19 mouse cellular contexts compared by ENCODE assay signal in genomic region chr13:55449205-55449604, GRCm38 (mm10). TPM values are rescaled to one million over a fixed set of nuclear protein-coding genes. Genes with fewer than 3 reads are reported as not detected.
DNase-seq lines count a peak whose midpoint lies in the region; ATAC-seq and TF ChIP-seq lines count a peak whose summit lies in the region.
"Had no signal": no experiment of that assay in that cellular context is flagged by ENCODE, and none has a peak within 500 bp of the region (broad histone marks: within the 10 kb centered on the region; RNA-seq: fewer than 3 reads in every experiment).

No protein-coding gene starts in this region.

- H3K27me3 ChIP-seq in G1E (ENCODE audit: insufficient read depth, low read length): no peaks in the 10 kb centered on the region
- no peaks in the 10 kb centered on the region for H3K27me3 ChIP-seq in splenic B cell, adult 2 months (ENCODE audit: control insufficient read depth, insufficient read depth, low read length, poor library complexity, severe bottlenecking)
- H3K27me3 ChIP-seq: limb, embryonic 12.5 days; lung, embryonic 15.5 days had no signal

- peak; percentile 30 for DNase-seq in gastrocnemius, adult 2 months
- no peak for DNase-seq in gastrocnemius, postnatal 25 days
- peak; percentile 43 for DNase-seq in CD4-positive helper T cell, adult 2 months (ENCODE audit: low read depth, low spot score)
- DNase-seq in G1E (ENCODE audit: low spot score): no peak
- peak; percentile 45 for DNase-seq in splenic B cell, adult 2 months (ENCODE audit: low read depth, low spot score)
- DNase-seq in kidney, adult 9 months: no peak
- no peak for DNase-seq in heart, postnatal 25 days (ENCODE audit: low spot score)
- DNase-seq in retina, embryonic 14.5 days (ENCODE audit: low spot score): no peak
- DNase-seq: cerebellum, adult 2 months; heart, postnatal 10 days; layer of hippocampus, postnatal 36 days had no signal

- TF ChIP-seq CTCF in gastrocnemius, adult 2 months (IDR thresholded peaks at IDR 0.05): no peak
- TF ChIP-seq CTCF in G1E (IDR thresholded peaks at IDR 0.05; ENCODE audit: low read depth, low read length): no peak

- H3K9me3 ChIP-seq in G1E (replicated peaks): no peaks in the 10 kb centered on the region
- H3K9me3 ChIP-seq: limb, embryonic 12.5 days; lung, embryonic 15.5 days had no signal

- intact Hi-C loops in gastrocnemius, adult 2 months (cut with DNase I): no loop called here
- intact Hi-C loops in heart, postnatal 25 days (cut with DNase I): no loop called here

- H3K4me1 ChIP-seq in G1E (ENCODE audit: insufficient read depth, low read depth, low read length): peaks cover 56% of the 10 kb centered on the region

- peaks cover 78% of the 10 kb centered on the region for H3K36me3 ChIP-seq in G1E (replicated peaks)
- peaks cover 32% of the 10 kb centered on the region for H3K36me3 ChIP-seq in splenic B cell, adult 2 months (ENCODE audit: control insufficient read depth, insufficient read depth, low read length, poor library complexity, severe bottlenecking)

- peak overlapping the region; percentile 89 for H3K27ac ChIP-seq in gastrocnemius, adult 2 months
- H3K27ac ChIP-seq: limb, embryonic 12.5 days; lung, embryonic 15.5 days had no signal

- ATAC-seq in G1E (ENCODE audit: extremely low read depth, insufficient number of reproducible peaks, low FRiP score, poor library complexity, severe bottlenecking): no peak
- ATAC-seq: forebrain, embryonic 14.5 days; hindbrain, embryonic 16.5 days had no signal

- H3K4me3 ChIP-seq in gastrocnemius, adult 2 months: no peak overlapping the region
- 0 out of 2 replicates have a peak overlapping the region, but pooled peaks have one; percentile 18 for H3K4me3 ChIP-seq in G1E (ENCODE audit: low read depth, low read length)
- H3K4me3 ChIP-seq: limb, embryonic 12.5 days; lung, embryonic 15.5 days had no signal

RNA-seq across cellular contexts. Expression of gene Grk6, which starts 4.3 kb away (rescaled TPM):
- 1 to 10 TPM; 9.6 to 10.0 TPM for total RNA-seq in gastrocnemius, adult 2 months (2021)
- total RNA-seq in gastrocnemius, postnatal 25 days (2021): 10 to 100 TPM in 1 of 2 experiments, 1 to 10 TPM in 1; 9.3 to 10.2 TPM
- 23.0 and 27.5 TPM in 2 replicates for total RNA-seq in G1E (2014; fragmentation: Nextera tagmentation)
- total RNA-seq in G1E (2017): 48.9 and 53.9 TPM in 2 replicates
- polyA plus RNA-seq in G1E (2012): 42.6 and 46.0 TPM in 2 replicates
- total RNA-seq in heart, postnatal 25 days (2021): 10 to 100 TPM; 17.5 to 18.6 TPM

RNA-seq across cellular contexts. Expression of gene Prr7, which starts 14.9 kb away (rescaled TPM):
- under 1 TPM; 0.18 to 0.22 TPM for total RNA-seq in gastrocnemius, adult 2 months (2021)
- under 1 TPM; 0.51 to 0.79 TPM for total RNA-seq in gastrocnemius, postnatal 25 days (2021)
- total RNA-seq in G1E (2014; fragmentation: Nextera tagmentation) (0.53 TPM in 1 of 2 replicates, not detected in the other), G1E (2017) (0.44 and 1.6 TPM in 2 replicates)
- polyA plus RNA-seq in G1E (2012): 1.6 and 2.7 TPM in 2 replicates
- 1 to 10 TPM in 1 of 2 experiments, under 1 TPM in 1; 0.56 to 1.2 TPM for total RNA-seq in heart, postnatal 25 days (2021)

RNA-seq across cellular contexts. Expression of gene F12, which starts 22.6 kb away (rescaled TPM):
- total RNA-seq in gastrocnemius, adult 2 months (2021): not detected
- total RNA-seq in gastrocnemius, postnatal 25 days (2021): not detected
- total RNA-seq in G1E (2014; fragmentation: Nextera tagmentation) (not detected in 2 replicates), G1E (2017) (0.05 TPM in 1 of 2 replicates, not detected in the other)
- polyA plus RNA-seq in G1E (2012): not detected in 2 replicates
- not detected for total RNA-seq in heart, postnatal 25 days (2021)
- total RNA-seq: heart, postnatal 10 days; megakaryocyte progenitor cell, adult 5-6 weeks had no signal
- polyA plus RNA-seq: forebrain, embryonic 14.5 days; kidney, embryonic 14.5 days; limb, embryonic 12.5 days; neural tube, embryonic 14.5 days had no signal

RNA-seq across cellular contexts. Expression of gene Pfn3, which starts 34.2 kb away (rescaled TPM):
- total RNA-seq in gastrocnemius, adult 2 months (2021): not detected
- not detected for total RNA-seq in gastrocnemius, postnatal 25 days (2021)
- total RNA-seq in G1E (2014; fragmentation: Nextera tagmentation) (not detected in 2 replicates), G1E (2017) (not detected in 2 replicates)
- not detected in 2 replicates for polyA plus RNA-seq in G1E (2012)
- total RNA-seq in heart, postnatal 25 days (2021): not detected
- total RNA-seq: gastrocnemius, adult 18-20 months; heart, postnatal 10 days; layer of hippocampus, postnatal 36 days; megakaryocyte progenitor cell, adult 5-6 weeks had no signal
- polyA plus RNA-seq: cerebellum, adult 2 months; kidney, embryonic 14.5 days; limb, embryonic 12.5 days; lung, embryonic 15.5 days had no signal

RNA-seq across cellular contexts. Expression of gene Dbn1, which starts 38.7 kb away (rescaled TPM):
- 1 to 10 TPM; 4.9 to 7.7 TPM for total RNA-seq in gastrocnemius, adult 2 months (2021)
- 10 to 100 TPM; 10.3 to 16.1 TPM for total RNA-seq in gastrocnemius, postnatal 25 days (2021)
- total RNA-seq in G1E (2014; fragmentation: Nextera tagmentation) (not detected in 2 replicates), G1E (2017) (0.23 and 0.33 TPM in 2 replicates)
- 0.25 and 0.30 TPM in 2 replicates for polyA plus RNA-seq in G1E (2012)
- 10 to 100 TPM; 10.6 to 10.8 TPM for total RNA-seq in heart, postnatal 25 days (2021)

Comparison
In these comparisons a context has a peak if more than half of its experiments do, and no peak if none do; other contexts are left out.
1. DNase-seq: peak in gastrocnemius, adult 2 months (single experiment), CD4-positive helper T cell, adult 2 months (single experiment) and splenic B cell, adult 2 months (single experiment); none in gastrocnemius, postnatal 25 days (single experiment), G1E (single experiment), kidney, adult 9 months (single experiment), heart, postnatal 25 days (single experiment) and retina, embryonic 14.5 days (single experiment).